In the genomic region with DNA sequence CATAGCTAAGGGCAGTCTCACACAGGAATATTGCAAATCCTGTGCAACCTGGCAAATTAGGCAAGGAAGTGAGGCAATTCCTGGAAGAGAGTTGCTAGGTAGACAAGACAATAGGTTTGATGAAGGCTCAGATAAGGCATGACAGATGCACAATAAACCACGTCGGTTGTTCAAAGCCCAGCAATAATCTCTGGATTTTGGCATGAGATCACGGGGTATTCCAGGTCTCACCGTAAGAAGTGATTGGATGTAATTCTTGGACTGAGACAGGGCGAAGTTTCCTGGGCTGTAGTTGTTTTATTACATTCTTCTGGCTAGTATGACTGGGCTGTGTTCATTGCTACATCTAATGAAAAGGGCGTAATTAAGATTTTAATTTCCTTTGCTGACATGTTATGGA, we compare ENCODE assay signal across 27 mouse cellular contexts. TPM values are rescaled to one million over a fixed set of nuclear protein-coding genes. Genes with fewer than 3 reads are reported as not detected.
DNase-seq lines count a peak whose midpoint lies in the region; ATAC-seq and TF ChIP-seq lines count a peak whose summit lies in the region.
"Had no signal": no experiment of that assay in that cellular context is flagged by ENCODE, and none has a peak within 500 bp of the region (broad histone marks: within the 10 kb centered on the region; RNA-seq: fewer than 3 reads in every experiment).

No protein-coding gene starts in this region.

- no peak for TF ChIP-seq CTCF in kidney, adult 2 months (conservative IDR thresholded peaks at IDR 0.05; ENCODE audit: insufficient read depth, insufficient read length, low read depth, low read length)

- H3K4me1 ChIP-seq in heart, embryonic 12.5 days (replicated peaks) = peaks cover 20% of the 10 kb centered on the region
- H3K4me1 ChIP-seq in kidney, adult 2 months (ENCODE audit: control insufficient read depth, insufficient read depth, low read length) = no peaks in the 10 kb centered on the region
- H3K4me1 ChIP-seq: embryonic facial prominence, embryonic 13.5 days; embryonic facial prominence, embryonic 15.5 days; forebrain, embryonic 13.5 days had no signal

- H3K36me3 ChIP-seq in heart, embryonic 12.5 days = no peaks in the 10 kb centered on the region
- no peaks in the 10 kb centered on the region for H3K36me3 ChIP-seq in kidney, adult 2 months (ENCODE audit: control insufficient read depth, insufficient read depth, low read length)
- H3K36me3 ChIP-seq: embryonic facial prominence, embryonic 13.5 days; embryonic facial prominence, embryonic 15.5 days; forebrain, embryonic 15.5 days had no signal

- DNase-seq in heart, adult 11 months = peak; percentile 87
- peak; percentile 50 for DNase-seq in kidney, adult 2 months
- DNase-seq in kidney, adult 18-20 months = no peak
- DNase-seq in kidney, postnatal 14 days = peak; percentile 8
- DNase-seq in kidney, postnatal 4 days = no peak
- peak; percentile 93 for DNase-seq in fat pad, adult 2 months (ENCODE audit: extremely low read depth, low read depth, low spot score)
- DNase-seq in thymus, postnatal 0 days (ENCODE audit: low spot score) = no peak
- DNase-seq: adrenal gland, adult 8-10 months; adrenal gland, postnatal 14 days; adrenal gland, postnatal 36 days; B cell, adult 2 months; cerebellum, adult 11-12 months; cerebellum, adult 2 months; cerebellum, adult 9-10 months; cerebellum, postnatal 10 days; cerebellum, postnatal 36 days; embryo, embryonic 11 days had no signal

- no peak overlapping the region for H3K4me3 ChIP-seq in heart, embryonic 12.5 days
- no peak overlapping the region for H3K4me3 ChIP-seq in kidney, adult 2 months (ENCODE audit: insufficient read depth, low read depth, low read length)
- H3K4me3 ChIP-seq: embryonic facial prominence, embryonic 13.5 days; embryonic facial prominence, embryonic 15.5 days; erythroblast, embryonic 14.5 days; forebrain, embryonic 13.5 days; forebrain, embryonic 15.5 days had no signal

- peaks cover 9% of the 10 kb centered on the region for H3K9me3 ChIP-seq in heart, embryonic 12.5 days (replicated peaks)
- H3K9me3 ChIP-seq: embryonic facial prominence, embryonic 13.5 days; embryonic facial prominence, embryonic 15.5 days; forebrain, embryonic 13.5 days had no signal

- no peak overlapping the region for H3K4me2 ChIP-seq in heart, embryonic 12.5 days
- H3K4me2 ChIP-seq: embryonic facial prominence, embryonic 13.5 days; embryonic facial prominence, embryonic 15.5 days; forebrain, embryonic 13.5 days; forebrain, embryonic 15.5 days had no signal

- H3K27ac ChIP-seq in heart, embryonic 12.5 days (ENCODE audit: poor library complexity, severe bottlenecking) = no peak overlapping the region
- no peak overlapping the region for H3K27ac ChIP-seq in kidney, adult 2 months (ENCODE audit: insufficient read depth, low read depth, low read length)
- H3K27ac ChIP-seq: embryonic facial prominence, embryonic 13.5 days; embryonic facial prominence, embryonic 15.5 days; forebrain, embryonic 13.5 days; forebrain, embryonic 15.5 days had no signal

- 79% methylated on average over 6 of the region's 6 CpGs for WGBS in heart, embryonic 12.5 days
- 81% methylated on average over 6 of the region's 6 CpGs for WGBS in kidney, adult 2 months

- H3K9ac ChIP-seq in heart, embryonic 12.5 days = no peak overlapping the region
- H3K9ac ChIP-seq: embryonic facial prominence, embryonic 13.5 days; embryonic facial prominence, embryonic 15.5 days; forebrain, embryonic 13.5 days; forebrain, embryonic 15.5 days had no signal

- no peak for TF ChIP-seq POLR2A in kidney, adult 2 months (IDR thresholded peaks at IDR 0.05; ENCODE audit: low read depth, low read length)

- H3K27me3 ChIP-seq in heart, embryonic 12.5 days (replicated peaks) = no peaks in the 10 kb centered on the region
- no peaks in the 10 kb centered on the region for H3K27me3 ChIP-seq in kidney, adult 2 months (replicated peaks; ENCODE audit: control insufficient read depth, insufficient read depth, low read length)
- H3K27me3 ChIP-seq: CH12.LX; embryonic facial prominence, embryonic 13.5 days; embryonic facial prominence, embryonic 15.5 days; forebrain, embryonic 13.5 days; forebrain, embryonic 15.5 days; Patski had no signal

- ATAC-seq in heart, embryonic 12.5 days (ENCODE audit: insufficient number of reproducible peaks, low FRiP score) = no peak
- ATAC-seq: activated CD4-positive, CD25-positive, alpha-beta regulatory T cell, adult 4 months; CD4-positive, CD25-positive, alpha-beta regulatory T cell, adult 4 months; forebrain, embryonic 13.5 days; forebrain, embryonic 15.5 days; Patski had no signal

RNA-seq across cellular contexts. Expression of gene Kif2a, which starts 20.6 kb away (rescaled TPM):
- 16.8 and 19.5 TPM in 2 replicates for polyA plus RNA-seq in heart, embryonic 12.5 days (2016; fragmentation: Nextera tagmentation; extraction: Ambion mirVana)
- polyA plus RNA-seq in kidney, adult 2 months (2012; rRNA removed) = 1.5 and 2.5 TPM in 2 replicates
- 26.9 and 35.4 TPM in 2 replicates for polyA plus RNA-seq in thymus, postnatal 0 days (2015; fragmentation: Nextera tagmentation; extraction: Ambion mirVana)

Comparison
In these comparisons a context has a peak if more than half of its experiments do, and no peak if none do; other contexts are left out.
1. DNase-seq: peak in heart, adult 11 months (single experiment), kidney, adult 2 months (single experiment), kidney, postnatal 14 days (single experiment) and fat pad, adult 2 months (single experiment); none in kidney, adult 18-20 months (single experiment), kidney, postnatal 4 days (0 of 2) and thymus, postnatal 0 days (single experiment).